Mouse (Mus musculus) thymus, adult 2 months (tissue): ENCODE measurements around the gene Fkbp15.

Source experiments
- CTCF ChIP-seq: fragments of 200-500 bp; IDR thresholded peaks from 2 replicates; pipeline ENCODE4 v1.5.1; 2012; ENCODE audit warnings: mild to moderate bottlenecking, control low read depth, low read length, moderate library complexity, borderline replicate concordance; ENCODE audit not compliant: control insufficient read depth, poor library complexity, insufficient read depth; ENCODE audit errors: extremely low read depth
- POLR2A ChIP-seq: fragments of 200-500 bp; IDR thresholded peaks from 2 replicates; pipeline ENCODE4 v1.6.1; 2012; ENCODE audit warnings: mild to moderate bottlenecking, low read length, control low read depth, moderate library complexity; ENCODE audit not compliant: control insufficient read depth, poor library complexity, insufficient read depth; ENCODE audit errors: extremely low read depth

DNA sequence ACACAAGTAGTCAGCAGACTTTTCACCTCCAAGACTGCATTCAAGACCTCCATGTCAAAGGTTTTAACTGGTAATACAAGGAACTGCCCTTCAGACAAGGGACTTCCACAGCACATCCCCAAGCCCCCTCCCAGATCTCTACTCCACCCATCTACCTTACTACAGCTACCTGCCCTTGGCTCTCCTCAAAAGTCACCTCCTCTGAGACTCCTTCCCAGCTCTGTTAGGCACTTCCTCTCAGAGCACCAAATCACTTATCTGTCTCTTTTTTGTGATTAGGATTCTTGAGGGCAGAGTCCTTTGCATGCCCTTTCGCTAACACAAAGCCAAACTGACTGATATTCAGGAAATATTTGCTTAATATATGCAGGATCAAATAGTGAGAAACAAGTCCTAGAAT, 54.0 kb downstream of the Fkbp15 start:
- no peak for TF ChIP-seq CTCF
- TF ChIP-seq POLR2A, result no peak
